Mouse (Mus musculus): ENCODE results near the gene Mark3. TPM values are rescaled to one million over a fixed set of nuclear protein-coding genes. Genes with fewer than 3 reads are reported as not detected.

The Mark3 gene
- total RNA-seq, 2 experiments from 2014 or later, result 126 to 133 TPM

GRCm38 (mm10) chr12:111672581-111672980, 98.3 kb downstream of the Mark3 start:
- DNase-seq (ENCODE audit: low spot score in 2 of 2), result no peak

- no peak for DNase-seq (ENCODE audit: low spot score in 2 of 2)
Measured at GRCm38 (mm10) chr12:111674850-111675486, 100.6 kb downstream of the Mark3 start.

- DNase-seq (ENCODE audit: low spot score in 2 of 2), result no peak
Measured at GRCm38 (mm10) chr12:111675797-111676580, 101.7 kb downstream of the Mark3 start.

GRCm38 (mm10) chr12:111677421-111677820, 103.1 kb downstream of the Mark3 start:
- DNase-seq (ENCODE audit: low spot score in 2 of 2), result no peak

GRCm38 (mm10) chr12:111677882-111678669, 103.8 kb downstream of the Mark3 start, which contains the start of gene Trmt61a:
TSS of gene Trmt61a (plus strand) at chr12:111678105.
- DNase-seq (ENCODE audit: low spot score in 2 of 2), result peak; percentile 88 to 93

- DNase-seq (ENCODE audit: low spot score in 2 of 2), result no peak
Measured at GRCm38 (mm10) chr12:111678670-111678933, 104.3 kb downstream of the Mark3 start.

- DNase-seq (ENCODE audit: low spot score in 2 of 2), result no peak
Measured at GRCm38 (mm10) chr12:111678997-111679396, 104.7 kb downstream of the Mark3 start.

GRCm38 (mm10) chr12:111680661-111681060, 106.3 kb downstream of the Mark3 start:
- no peak for DNase-seq (ENCODE audit: low spot score in 2 of 2)

GRCm38 (mm10) chr12:111681305-111681704, 107.0 kb downstream of the Mark3 start:
- no peak for DNase-seq (ENCODE audit: low spot score in 2 of 2)

GRCm38 (mm10) chr12:111682003-111682402, 107.7 kb downstream of the Mark3 start:
- no peak for DNase-seq (ENCODE audit: low spot score in 2 of 2)

- DNase-seq (ENCODE audit: low spot score in 2 of 2), result no peak
Measured at GRCm38 (mm10) chr12:111682806-111683205, 108.5 kb downstream of the Mark3 start.

GRCm38 (mm10) chr12:111686390-111686789, 112.1 kb downstream of the Mark3 start:
- DNase-seq (ENCODE audit: low spot score in 2 of 2), result no peak

- DNase-seq (ENCODE audit: low spot score in 2 of 2), result peak in 1 of 2 experiments; percentile 77
Measured at GRCm38 (mm10) chr12:111687350-111688068, 113.2 kb downstream of the Mark3 start.

- no peak for DNase-seq (ENCODE audit: low spot score in 2 of 2)
Measured at GRCm38 (mm10) chr12:111688069-111688428, 113.7 kb downstream of the Mark3 start.

GRCm38 (mm10) chr12:111689426-111689825, 115.1 kb downstream of the Mark3 start:
- no peak for DNase-seq (ENCODE audit: low spot score in 2 of 2)

GRCm38 (mm10) chr12:111691346-111691872, 117.1 kb downstream of the Mark3 start:
- peak in 1 of 2 experiments; percentile 64 for DNase-seq (ENCODE audit: low spot score in 2 of 2)

- DNase-seq (ENCODE audit: low spot score in 2 of 2), result no peak
Measured at GRCm38 (mm10) chr12:111692899-111693298, 118.6 kb downstream of the Mark3 start.

- DNase-seq (ENCODE audit: low spot score in 2 of 2), result peak; percentile 80 to 87
Measured at GRCm38 (mm10) chr12:111693341-111694270, 119.3 kb downstream of the Mark3 start.

GRCm38 (mm10) chr12:111694271-111694781, 120.0 kb downstream of the Mark3 start:
- no peak for DNase-seq (ENCODE audit: low spot score in 2 of 2)

Measured in layer of hippocampus, postnatal 14 days (tissue).